Mouse (Mus musculus) adrenal gland, postnatal 10 days (tissue): ENCODE measurements at regions not wholly inside any gene's neighbourhood (a gene's known extent, or its start where the extent isn't known, plus 50 kb on each side); places are given as distances from the start of the nearest gene placed in this dataset.

Experiments used
- DNase-seq: peaks from one replicate; pipeline ENCODE4 v3.0.0; 2021; ENCODE audit warnings: mixed read lengths

DNA sequence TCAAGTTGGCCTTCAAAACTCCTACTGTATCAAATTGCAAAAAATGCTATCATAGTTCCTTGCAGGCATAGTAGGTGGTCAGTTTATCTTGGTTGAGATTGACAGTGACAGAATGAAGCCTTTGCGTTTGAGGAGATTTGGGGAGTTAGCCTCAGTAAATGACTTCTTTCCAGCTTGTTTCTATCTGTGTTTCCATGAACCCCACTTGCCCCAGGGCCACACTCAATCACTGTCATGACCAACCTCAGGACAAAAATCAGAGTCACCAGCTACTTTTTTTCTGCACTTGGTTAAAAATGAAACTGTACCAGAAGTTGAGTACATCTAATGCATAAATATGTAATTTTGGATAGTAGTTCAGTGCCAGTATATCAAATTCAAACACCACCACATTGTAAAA, 287.7 kb upstream of the Arid1b start:
- peak; percentile 28 for DNase-seq

DNA sequence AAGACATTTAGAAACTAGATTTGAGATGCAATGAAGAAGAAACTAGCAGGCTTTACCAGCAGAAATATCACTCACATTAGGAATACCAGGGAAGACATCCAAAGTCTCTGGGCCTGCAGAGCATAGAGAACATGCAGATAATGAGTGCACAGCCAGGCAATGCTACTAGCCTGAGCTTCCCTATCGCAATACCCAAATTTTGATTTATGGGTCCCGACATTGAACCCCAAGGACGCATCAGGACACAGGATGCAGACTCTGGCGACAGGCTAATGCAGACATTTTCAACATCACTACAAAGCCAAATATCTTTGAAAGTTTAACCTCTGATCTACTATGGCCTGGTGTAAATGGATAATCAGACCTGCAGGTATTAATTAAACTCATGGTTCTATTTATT, 273.1 kb upstream of the Arid1b start:
- DNase-seq, result no peak

GRCm38 (mm10) chr17:4724031-4724430, 270.1 kb upstream of the Arid1b start:
- no peak for DNase-seq

DNA sequence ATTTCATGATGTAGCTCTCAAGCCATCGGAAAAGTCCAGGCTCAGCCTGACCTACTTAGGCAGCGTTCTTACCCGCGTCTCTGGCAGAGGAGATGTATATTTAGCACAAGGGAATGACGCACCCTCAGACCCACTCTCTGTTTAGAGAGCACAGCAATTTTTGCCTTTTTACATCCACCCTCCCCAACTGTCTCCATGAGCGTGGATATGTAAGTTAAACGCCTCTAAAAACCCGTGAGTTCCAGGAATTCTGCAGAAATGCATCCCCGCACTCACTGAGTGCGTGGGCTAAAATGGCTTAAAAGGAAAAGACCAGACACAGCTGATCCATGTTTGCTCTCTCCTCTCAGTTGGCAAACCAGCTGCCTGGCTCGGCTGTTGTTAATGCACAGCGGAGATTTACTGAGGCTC, 267.8 kb upstream of the Arid1b start:
- DNase-seq, result no peak

DNA sequence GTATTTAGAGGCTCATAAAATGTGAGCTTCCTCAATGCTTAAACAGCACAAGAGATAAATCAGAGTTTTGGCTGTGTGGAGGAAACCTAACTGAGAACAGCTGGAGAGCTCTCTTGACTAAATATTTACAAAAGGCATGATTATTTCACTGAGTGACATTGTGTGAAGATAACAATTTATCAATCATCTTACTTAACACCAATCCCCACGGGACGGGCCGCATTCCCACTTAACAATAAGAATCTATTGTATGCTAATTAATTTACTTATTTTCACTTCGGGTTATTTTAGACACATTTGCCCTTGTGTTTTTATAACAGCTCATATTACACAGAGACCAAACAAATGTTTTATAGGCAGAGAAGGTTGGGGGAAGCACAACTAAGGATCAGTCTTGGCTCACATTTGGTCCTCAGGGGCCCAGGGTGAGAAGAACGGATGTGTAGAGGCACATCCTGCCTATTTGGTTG, 259.7 kb upstream of the Arid1b start:
- DNase-seq, result no peak

GRCm38 (mm10) chr17:4735185-4735584, 258.9 kb upstream of the Arid1b start:
- peak; percentile 50 for DNase-seq

DNA sequence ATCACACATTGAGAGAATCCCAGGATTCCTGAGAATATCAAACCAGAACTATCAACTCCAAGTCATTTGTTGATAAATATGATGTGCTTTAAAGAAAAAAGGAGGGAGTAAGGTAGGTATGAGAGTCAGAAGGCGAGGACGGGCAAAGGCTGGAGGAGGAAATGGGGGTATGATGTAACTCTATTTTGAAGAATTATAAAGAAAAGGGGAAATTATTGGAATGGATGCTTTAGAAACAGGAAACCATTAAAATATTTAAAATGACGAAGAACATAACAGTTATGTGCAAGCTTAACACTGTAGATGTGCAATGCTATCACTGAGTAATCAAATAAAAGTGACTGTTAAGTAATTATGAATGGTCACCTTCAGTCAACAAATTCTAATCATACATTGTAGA, 257.4 kb upstream of the Arid1b start:
- no peak for DNase-seq

GRCm38 (mm10) chr17:4738717-4739485, 255.2 kb upstream of the Arid1b start:
- DNase-seq, result no peak

GRCm38 (mm10) chr17:4740784-4741183, 253.3 kb upstream of the Arid1b start:
- no peak for DNase-seq

DNA sequence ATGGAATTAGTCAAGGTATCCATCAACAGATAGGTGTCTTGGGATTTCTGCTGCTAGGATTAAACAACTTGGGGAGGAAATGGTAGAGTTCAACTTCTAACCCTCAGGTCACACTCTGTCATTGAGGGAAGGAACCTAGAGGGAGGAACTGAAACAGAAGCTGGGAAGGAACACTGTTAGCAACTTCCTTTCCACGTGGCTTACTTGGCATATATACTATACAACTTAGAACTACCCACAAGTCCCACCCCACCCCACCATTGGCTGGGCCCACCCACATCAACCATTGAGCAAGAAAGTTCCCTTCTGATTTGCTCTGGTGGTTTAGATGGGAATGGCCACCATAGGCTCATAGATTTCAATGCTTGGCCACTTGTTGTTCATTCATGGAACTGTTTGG, 251.8 kb upstream of the Arid1b start:
- DNase-seq, result no peak

DNA sequence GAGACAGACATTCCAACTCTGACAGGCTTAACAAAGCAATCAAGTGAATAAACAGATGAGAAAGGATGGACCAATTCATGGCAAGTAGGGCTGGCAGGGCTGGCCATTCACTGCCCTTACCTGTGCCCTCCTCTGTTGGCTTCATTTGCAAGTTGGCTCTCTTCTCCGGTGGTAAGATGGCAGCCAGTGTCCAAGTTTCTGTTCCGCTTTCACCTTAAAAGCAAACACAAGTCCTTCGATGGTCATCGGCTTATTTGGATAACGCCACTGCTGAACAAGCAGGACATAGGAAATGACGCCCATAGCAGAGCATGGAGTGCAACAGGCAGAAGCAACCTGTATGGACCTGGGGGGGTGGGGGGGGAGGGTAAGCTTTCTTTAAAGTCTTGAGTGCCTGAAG, 231.2 kb upstream of the Arid1b start:
- DNase-seq, result no peak

GRCm38 (mm10) chr17:4765723-4766122, 228.4 kb upstream of the Arid1b start:
- DNase-seq, result no peak

DNA sequence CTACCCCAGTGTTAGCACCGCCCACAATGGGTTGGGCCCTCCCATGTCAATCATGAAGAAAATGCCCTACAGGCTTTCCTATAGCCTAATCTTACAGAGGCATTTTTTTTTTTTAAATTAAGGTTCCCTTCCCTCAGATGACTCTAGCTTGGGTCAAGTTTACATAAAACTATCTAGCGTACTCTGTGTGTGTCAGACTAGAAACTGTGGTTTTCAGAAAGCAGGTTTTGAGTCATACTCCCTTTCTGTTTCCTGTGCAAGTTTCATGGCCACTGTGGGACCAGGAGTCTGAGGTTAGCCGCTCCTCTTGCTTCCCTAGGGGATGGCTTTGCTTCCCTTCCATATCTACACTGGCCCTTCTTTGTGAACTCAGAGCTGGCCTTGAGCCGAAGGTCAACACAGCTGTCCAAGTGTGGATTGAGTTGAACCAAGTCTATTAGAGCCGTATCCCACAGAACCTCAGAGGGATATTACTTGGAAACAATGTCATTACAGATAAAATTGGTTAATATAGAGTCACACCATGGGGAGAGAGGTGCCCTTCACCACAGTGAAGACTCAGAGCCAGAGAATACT, 226.1 kb upstream of the Arid1b start:
- DNase-seq, result peak; percentile 69

DNA sequence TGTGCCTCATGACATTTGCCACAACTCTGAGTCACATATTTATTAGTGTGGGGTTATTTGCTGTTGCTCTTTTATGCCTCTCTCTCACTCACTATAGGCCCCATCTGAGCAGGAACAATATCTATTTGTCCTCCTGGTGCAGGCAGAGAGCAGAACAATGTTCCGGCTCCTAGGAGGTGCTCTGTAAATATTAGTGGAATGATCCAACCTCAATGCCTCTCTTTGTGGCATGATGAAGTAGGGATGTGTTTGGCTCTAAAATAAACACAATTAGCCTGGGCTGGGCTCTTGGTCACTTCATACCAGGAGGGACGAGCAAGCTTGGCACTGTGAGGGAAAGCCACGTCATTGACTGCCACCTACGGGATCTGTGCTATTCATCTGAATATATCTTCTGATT, 224.8 kb upstream of the Arid1b start:
- DNase-seq, result no peak

DNA sequence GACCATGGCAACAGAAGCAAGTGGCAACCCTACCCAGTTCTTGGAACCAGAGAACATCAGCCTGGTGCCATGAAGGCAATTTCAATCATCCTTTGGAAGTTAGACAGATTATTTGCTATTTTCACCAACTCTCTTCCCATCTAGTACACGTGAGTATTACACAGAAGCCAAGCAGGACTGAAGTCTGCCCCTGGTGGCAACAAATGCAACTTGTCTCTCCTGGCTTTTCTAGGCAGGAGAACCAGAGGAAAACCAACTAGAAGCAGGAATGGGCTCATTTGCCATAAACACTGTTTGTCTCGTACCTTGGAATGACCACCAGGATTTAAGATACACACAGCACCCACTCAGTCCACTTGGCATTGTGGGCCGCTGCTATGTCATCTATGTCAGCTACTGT, 224.1 kb upstream of the Arid1b start:
- DNase-seq, result no peak

- peak; percentile 89 for DNase-seq
Measured at GRCm38 (mm10) chr17:4778161-4778560, 216.0 kb upstream of the Arid1b start.

GRCm38 (mm10) chr17:4779017-4779416, 215.1 kb upstream of the Arid1b start:
- no peak for DNase-seq

DNA sequence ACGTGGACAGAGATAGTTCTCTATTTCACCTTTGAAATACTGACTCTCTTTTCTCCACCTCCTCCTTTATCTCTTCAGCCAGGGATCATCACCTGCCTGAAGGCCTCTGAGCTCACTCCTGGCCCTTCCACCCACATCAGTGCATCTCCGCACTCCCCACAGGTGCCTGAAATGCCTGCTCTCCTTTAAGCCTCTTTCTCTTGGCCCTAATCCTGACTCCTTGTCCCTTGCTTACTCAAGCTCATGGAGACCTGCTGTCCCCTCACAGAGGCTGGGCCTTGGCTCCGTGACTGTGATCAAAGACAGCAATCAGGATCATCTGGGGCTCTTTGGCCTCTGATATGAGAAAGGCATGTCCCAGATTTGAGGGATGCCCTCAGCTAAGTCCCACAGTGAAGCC, 212.5 kb upstream of the Arid1b start:
- no peak for DNase-seq

- peak; percentile 52 for DNase-seq
Measured at GRCm38 (mm10) chr17:4784296-4784695, 209.8 kb upstream of the Arid1b start.

DNA sequence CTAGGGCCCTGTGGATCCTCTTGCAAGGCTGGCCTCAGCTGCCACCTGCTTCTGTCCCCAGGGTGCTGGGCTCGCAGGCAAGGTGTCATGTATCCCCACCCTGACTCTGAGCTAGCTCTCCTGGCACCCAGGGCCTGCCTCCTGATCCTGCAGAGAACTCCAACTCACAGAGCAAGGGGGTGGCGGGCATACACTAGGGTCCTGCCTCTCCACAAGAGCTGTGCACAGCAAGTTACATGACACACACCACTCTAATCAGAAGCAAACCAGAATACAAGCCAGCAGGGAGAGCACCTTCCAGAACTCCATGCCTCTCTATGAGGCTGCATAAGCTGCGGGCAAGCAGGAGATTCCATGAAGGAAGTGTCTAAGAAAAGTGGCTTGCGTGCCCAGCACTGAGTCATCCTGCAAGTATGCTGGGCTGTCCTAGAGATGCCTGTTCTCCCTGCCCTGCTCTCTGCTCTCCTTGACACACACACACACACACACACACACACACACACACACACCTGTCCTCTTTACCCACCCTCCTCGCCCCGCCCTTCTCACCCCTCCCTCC, 208.8 kb upstream of the Arid1b start:
- DNase-seq, result peak; percentile 44

GRCm38 (mm10) chr17:4786524-4786923, 207.6 kb upstream of the Arid1b start:
- no peak for DNase-seq

DNA sequence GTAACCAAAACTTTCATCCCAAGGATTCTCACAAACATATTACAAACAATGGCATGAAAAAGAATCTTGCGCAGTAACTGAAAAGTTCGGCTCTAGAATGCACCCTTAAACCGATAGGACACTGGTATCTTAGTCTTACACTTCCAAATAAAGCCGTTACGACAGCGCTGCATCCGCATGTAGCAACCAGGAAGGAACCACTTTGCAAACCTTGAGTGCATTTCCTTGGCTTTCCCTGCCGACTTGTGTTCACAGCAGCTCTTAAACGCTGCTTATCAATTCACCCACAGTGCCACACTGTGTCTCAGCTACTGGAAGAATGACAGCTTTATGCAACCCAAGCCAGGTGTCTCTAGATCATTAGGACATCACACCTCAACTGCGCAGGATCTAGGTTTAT, 202.3 kb upstream of the Arid1b start:
- DNase-seq, result no peak

- peak; percentile 67 for DNase-seq
Measured at GRCm38 (mm10) chr17:4796241-4796640, 197.9 kb upstream of the Arid1b start.

- no peak for DNase-seq
Measured at GRCm38 (mm10) chr17:4804013-4804412, 190.1 kb upstream of the Arid1b start.
